Mouse (Mus musculus): ENCODE measurements around the gene Kcnt2. TPM values are rescaled to one million over a fixed set of nuclear protein-coding genes. Genes with fewer than 3 reads are reported as not detected.

Kcnt2 gene
- polyA plus RNA-seq, 1 experiment from 2014 or later: 2.4 TPM

DNA sequence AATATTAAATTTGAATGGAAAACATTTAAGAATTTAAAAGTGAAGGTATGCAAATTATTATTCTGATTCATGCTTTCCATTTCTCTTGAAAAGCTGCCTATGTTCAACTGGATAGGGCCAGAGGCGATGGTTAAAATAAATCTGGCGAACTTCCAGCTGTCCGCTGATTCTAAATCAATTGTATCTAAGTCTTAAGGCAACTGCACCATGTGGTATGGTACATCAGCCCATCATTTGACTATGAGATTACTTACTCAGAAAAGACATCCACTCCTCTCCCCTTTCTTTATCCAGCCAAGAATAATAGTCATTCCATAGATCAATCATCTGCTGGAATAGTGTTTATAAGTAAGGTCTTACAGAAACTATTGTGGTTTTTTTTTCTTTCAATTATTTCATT lies 205.5 kb downstream of the Kcnt2 start:
- 70% methylated on average over 3 of the region's 3 CpGs for WGBS

DNA sequence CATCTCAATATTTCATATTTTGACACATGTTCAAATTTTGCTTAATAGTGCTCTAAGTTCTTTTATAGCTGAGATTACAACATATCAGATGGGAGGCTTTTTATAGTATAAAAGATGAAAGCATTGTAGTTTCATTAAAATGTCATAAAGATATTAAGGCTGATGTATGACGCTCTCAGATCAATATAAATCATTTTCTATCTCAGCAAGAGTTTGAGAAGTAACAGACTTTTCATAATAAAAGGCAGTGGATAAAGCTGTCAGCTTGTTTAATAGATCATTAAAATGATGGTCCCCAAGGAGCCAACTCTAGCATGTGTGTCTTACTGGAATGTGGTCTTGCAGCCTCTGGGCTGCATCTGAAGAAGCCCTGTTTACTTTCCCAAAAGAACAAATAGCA lies 206.0 kb downstream of the Kcnt2 start:
- Histone ChIP-seq H3K4me1 (no peaks in the 10 kb centered on the region), H3K9me3 (no peaks in the 10 kb centered on the region), H3K27ac (no peak overlapping the region), H3K4me2 (no peak overlapping the region), H3K4me3 (no peak overlapping the region), H3K36me3 (no peaks in the 10 kb centered on the region), H3K27me3 (no peaks in the 10 kb centered on the region), H3K9ac (no peak overlapping the region)
- ATAC-seq (ENCODE audit: insufficient number of reproducible peaks, low FRiP score, low TSS enrichment, low read depth): no peak
- WGBS: 52% methylated on average over 1 of the region's 1 CpGs

More for the DNA sequence above, 205.5 kb downstream of the Kcnt2 start:
- Histone ChIP-seq H3K27ac (no peak overlapping the region), H3K4me2 (no peak overlapping the region), H3K36me3 (no peaks in the 10 kb centered on the region), H3K4me1 (no peaks in the 10 kb centered on the region), H3K4me3 (no peak overlapping the region), H3K9ac (no peak overlapping the region), H3K27me3 (no peaks in the 10 kb centered on the region), H3K9me3 (no peaks in the 10 kb centered on the region)
- no peak for ATAC-seq (ENCODE audit: insufficient number of reproducible peaks, low FRiP score, low TSS enrichment, low read depth)

DNA sequence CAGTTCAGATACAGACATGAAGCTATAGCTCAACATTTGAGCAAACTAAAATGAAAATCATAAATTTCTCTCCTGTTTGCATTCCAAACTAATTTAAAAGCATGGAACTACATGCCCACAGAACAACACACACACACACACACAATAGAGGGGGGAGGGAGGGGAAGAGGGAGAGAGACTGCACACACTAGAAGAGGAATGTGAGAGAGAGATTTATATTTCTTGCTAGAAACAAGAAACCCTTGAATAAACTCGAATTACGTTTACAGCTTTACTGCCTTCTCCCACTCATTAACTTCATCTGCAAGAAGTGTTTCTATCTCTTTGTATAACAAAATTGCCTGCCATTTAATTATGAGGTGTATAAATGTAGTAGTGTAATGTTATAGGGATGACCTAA lies 209.9 kb downstream of the Kcnt2 start:
- no peak overlapping the region for H3K27ac ChIP-seq
- H3K4me1 ChIP-seq: no peaks in the 10 kb centered on the region
- no peak overlapping the region for H3K4me3 ChIP-seq
- WGBS: 23% methylated on average over 2 of the region's 2 CpGs
- no peaks in the 10 kb centered on the region for H3K27me3 ChIP-seq
- no peaks in the 10 kb centered on the region for H3K9me3 ChIP-seq
- H3K36me3 ChIP-seq: no peaks in the 10 kb centered on the region
- no peak overlapping the region for H3K9ac ChIP-seq
- no peak overlapping the region for H3K4me2 ChIP-seq
- ATAC-seq (ENCODE audit: insufficient number of reproducible peaks, low FRiP score, low TSS enrichment, low read depth): no peak

DNA sequence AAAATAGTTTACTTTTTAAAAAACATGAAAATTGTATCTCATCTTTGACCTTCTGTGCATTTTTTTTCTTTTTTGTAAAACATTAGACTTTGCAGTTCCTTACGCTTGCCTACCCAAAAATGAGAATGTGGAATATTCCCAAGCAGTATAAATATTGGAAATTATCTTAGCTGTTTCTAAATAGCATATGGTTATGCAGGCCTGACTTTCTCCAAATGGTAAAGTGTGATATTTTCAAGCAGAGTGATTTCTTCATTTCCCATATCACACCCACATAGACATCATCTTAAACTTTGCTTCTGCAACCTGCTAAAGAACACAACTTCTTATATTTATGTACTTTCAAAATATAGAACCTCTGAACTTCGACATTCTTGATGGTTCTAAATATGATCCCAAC lies 210.9 kb downstream of the Kcnt2 start:
- WGBS: 83% methylated on average over 2 of the region's 2 CpGs
- Histone ChIP-seq H3K27me3 (no peaks in the 10 kb centered on the region), H3K9me3 (no peaks in the 10 kb centered on the region), H3K36me3 (no peaks in the 10 kb centered on the region), H3K9ac (no peak overlapping the region), H3K4me3 (no peak overlapping the region), H3K27ac (no peak overlapping the region), H3K4me1 (no peaks in the 10 kb centered on the region), H3K4me2 (no peak overlapping the region)
- no peak for ATAC-seq (ENCODE audit: insufficient number of reproducible peaks, low FRiP score, low TSS enrichment, low read depth)

DNA sequence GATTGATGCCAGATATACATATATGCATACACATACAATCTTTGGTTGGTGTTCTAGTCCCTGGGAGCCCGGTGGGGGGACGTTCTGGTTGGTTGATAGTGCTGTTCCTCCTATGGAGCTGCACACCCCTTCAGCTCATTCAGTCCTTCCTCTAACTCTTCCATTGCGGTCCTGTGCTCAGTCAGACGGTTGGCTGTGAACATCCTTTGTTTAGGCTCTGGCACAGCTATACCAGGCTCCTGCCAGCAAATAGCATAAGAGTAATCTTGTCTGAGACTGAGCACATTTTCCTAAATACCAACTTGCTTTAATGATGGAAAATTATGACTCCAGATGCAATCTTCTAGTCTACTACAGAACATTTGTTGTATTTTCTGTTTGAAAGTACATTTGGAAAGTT lies 222.4 kb downstream of the Kcnt2 start:
- H3K4me3 ChIP-seq: no peak overlapping the region
- H3K9ac ChIP-seq: no peak overlapping the region
- H3K36me3 ChIP-seq: no peaks in the 10 kb centered on the region
- no peaks in the 10 kb centered on the region for H3K9me3 ChIP-seq
- H3K4me1 ChIP-seq: no peaks in the 10 kb centered on the region
- no peak for ATAC-seq (ENCODE audit: insufficient number of reproducible peaks, low FRiP score, low TSS enrichment, low read depth)
- 76% methylated on average over 4 of the region's 4 CpGs for whole genome bisulfite sequencing
- no peak overlapping the region for H3K4me2 ChIP-seq
- H3K27ac ChIP-seq: no peak overlapping the region
- H3K27me3 ChIP-seq: no peaks in the 10 kb centered on the region

DNA sequence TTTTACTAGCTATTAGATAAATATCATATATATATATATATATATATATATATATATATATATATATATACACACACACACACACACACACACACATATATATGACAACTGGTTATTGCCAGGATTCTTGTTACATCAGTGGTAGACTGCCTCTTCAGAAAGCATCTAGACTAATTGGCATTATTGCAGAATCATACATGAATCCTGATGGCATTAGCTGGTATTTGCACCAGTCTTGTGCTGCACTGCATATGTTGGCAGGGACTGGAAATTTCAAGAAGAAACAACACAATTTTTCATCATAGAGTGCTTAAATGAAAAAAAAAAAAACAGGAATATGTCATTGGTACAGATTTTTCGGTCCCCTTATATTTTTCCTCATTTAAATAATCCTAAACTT lies 223.6 kb downstream of the Kcnt2 start:
- Histone ChIP-seq H3K36me3 (no peaks in the 10 kb centered on the region), H3K27ac (no peak overlapping the region), H3K4me1 (no peaks in the 10 kb centered on the region), H3K4me2 (no peak overlapping the region), H3K27me3 (no peaks in the 10 kb centered on the region), H3K9ac (no peak overlapping the region), H3K9me3 (no peaks in the 10 kb centered on the region), H3K4me3 (no peak overlapping the region)
- 90% methylated on average over 1 of the region's 1 CpGs for WGBS
- ATAC-seq (ENCODE audit: insufficient number of reproducible peaks, low FRiP score, low TSS enrichment, low read depth): no peak

DNA sequence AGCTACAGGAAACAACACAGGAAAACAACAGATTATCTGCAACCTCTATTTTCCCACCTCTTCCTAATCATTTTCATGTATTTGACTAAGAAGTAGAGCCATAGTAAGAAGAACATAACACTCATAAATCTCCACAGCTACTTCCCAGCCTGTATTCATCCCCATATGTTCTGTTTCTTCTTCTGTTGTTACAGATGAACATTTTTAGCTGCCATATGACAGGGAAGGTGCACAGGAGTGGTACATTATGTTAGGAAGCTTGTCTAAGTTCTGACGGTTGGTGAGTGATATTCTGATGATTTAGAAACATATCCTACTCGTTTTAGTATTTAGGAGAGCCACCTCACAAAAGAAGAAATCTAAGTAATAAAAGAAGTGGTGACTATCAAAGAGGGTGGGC lies 231.0 kb downstream of the Kcnt2 start:
- Histone ChIP-seq H3K9ac (no peak overlapping the region), H3K27me3 (no peaks in the 10 kb centered on the region), H3K9me3 (no peaks in the 10 kb centered on the region), H3K4me2 (no peak overlapping the region), H3K27ac (no peak overlapping the region), H3K36me3 (no peaks in the 10 kb centered on the region), H3K4me3 (no peak overlapping the region), H3K4me1 (no peaks in the 10 kb centered on the region)
- WGBS: 66% methylated on average over 2 of the region's 2 CpGs
- no peak for ATAC-seq (ENCODE audit: insufficient number of reproducible peaks, low FRiP score, low TSS enrichment, low read depth)

DNA sequence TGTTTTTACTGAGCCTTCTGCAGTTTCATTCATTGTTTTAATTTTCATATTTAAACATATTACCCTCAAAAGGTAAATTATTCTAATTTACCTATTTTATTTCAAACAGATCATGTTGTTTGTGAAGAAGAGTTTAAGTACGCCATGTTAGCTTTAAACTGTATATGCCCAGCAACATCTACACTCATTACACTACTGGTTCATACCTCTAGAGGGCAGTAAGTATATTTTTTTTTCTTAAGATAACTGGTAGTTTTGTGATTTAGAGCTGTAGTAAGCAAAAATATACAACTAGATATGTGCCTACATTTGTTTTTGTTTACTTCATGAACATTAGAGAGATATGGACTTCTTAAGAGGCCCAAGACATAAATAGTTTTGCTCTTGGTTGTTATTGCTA lies 238.1 kb downstream of the Kcnt2 start:
- Histone ChIP-seq H3K4me2 (no peak overlapping the region), H3K4me3 (no peak overlapping the region), H3K27ac (no peak overlapping the region), H3K36me3 (no peaks in the 10 kb centered on the region), H3K9me3 (no peaks in the 10 kb centered on the region), H3K27me3 (no peaks in the 10 kb centered on the region), H3K4me1 (no peaks in the 10 kb centered on the region), H3K9ac (no peak overlapping the region)
- WGBS: 84% methylated on average over 1 of the region's 1 CpGs
- no peak for ATAC-seq (ENCODE audit: insufficient number of reproducible peaks, low FRiP score, low TSS enrichment, low read depth)

DNA sequence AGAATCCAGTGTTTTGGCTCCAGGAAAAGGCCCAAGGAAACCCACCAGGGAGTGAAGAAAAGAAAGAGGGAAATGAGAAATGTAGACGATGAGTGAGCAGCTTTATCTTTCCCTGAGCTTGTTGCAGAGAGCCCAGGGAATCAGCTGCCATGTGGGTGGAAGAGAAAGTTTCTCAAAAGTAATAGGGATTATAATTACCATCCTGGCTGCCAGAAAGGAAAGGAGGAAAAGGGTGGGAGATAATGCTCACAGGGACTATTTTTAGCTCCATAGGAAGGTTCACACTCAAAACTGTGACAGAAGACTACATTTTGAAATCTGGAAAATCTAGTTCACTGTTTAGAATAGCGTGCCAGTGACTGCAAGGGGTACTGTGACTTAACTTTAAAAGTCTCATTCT lies 243.9 kb downstream of the Kcnt2 start:
- Histone ChIP-seq H3K27ac (no peak overlapping the region), H3K9ac (no peak overlapping the region), H3K4me2 (no peak overlapping the region), H3K27me3 (no peaks in the 10 kb centered on the region), H3K36me3 (no peaks in the 10 kb centered on the region), H3K9me3 (no peaks in the 10 kb centered on the region), H3K4me3 (no peak overlapping the region), H3K4me1 (no peaks in the 10 kb centered on the region)
- WGBS: 61% methylated on average over 2 of the region's 2 CpGs
- ATAC-seq (ENCODE audit: insufficient number of reproducible peaks, low FRiP score, low TSS enrichment, low read depth): no peak

DNA sequence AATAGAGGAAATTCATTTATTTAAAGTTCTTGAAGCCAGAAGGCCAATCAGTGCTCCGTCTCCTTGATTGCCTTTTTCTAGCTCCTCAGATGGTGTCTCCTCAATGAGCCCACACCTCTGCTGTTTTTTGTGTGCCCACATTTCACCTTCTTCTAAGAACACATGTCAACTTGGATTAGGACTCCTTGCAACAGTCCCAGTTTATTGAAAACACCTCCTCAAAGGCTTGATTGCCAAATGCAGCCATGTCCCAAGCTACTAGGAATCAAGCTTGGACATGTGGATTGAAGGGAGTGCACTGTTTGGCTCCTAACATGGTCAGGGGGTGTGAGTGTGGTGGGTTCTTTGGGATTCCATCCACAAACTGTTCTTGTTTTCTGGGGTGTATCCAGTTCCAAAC lies 245.4 kb downstream of the Kcnt2 start:
- Histone ChIP-seq H3K4me3 (no peak overlapping the region), H3K4me2 (no peak overlapping the region), H3K36me3 (no peaks in the 10 kb centered on the region), H3K27ac (no peak overlapping the region), H3K9me3 (no peaks in the 10 kb centered on the region), H3K9ac (no peak overlapping the region), H3K27me3 (no peaks in the 10 kb centered on the region), H3K4me1 (no peaks in the 10 kb centered on the region)
- WGBS: 75% methylated on average over 1 of the region's 1 CpGs
- ATAC-seq (ENCODE audit: insufficient number of reproducible peaks, low FRiP score, low TSS enrichment, low read depth): no peak

DNA sequence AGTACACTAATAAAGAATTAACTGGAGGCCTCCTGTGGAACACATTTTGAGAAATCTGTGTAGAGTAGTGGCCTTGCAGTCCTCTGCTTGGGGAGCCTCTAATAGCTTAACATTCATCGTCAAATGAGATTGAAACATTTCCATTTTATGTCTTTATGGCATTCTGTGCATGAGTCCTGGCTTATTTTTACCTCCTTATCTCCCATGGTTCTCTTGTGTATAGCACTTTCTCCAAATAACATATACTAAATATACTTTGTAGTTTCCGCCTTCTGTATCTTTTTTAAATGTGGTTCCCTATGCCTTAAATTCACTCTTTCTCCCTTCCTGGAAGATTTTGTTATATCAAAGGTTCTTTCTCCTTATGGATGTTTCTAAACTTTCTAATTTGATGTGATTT lies 246.3 kb downstream of the Kcnt2 start:
- H3K27me3 ChIP-seq: no peaks in the 10 kb centered on the region
- no peaks in the 10 kb centered on the region for H3K9me3 ChIP-seq
- no peaks in the 10 kb centered on the region for H3K4me1 ChIP-seq
- no peak overlapping the region for H3K9ac ChIP-seq
- H3K4me3 ChIP-seq: no peak overlapping the region
- H3K4me2 ChIP-seq: no peak overlapping the region
- no peak for ATAC-seq (ENCODE audit: insufficient number of reproducible peaks, low FRiP score, low TSS enrichment, low read depth)
- no peaks in the 10 kb centered on the region for H3K36me3 ChIP-seq
- 73% methylated on average over 2 of the region's 2 CpGs for WGBS
- H3K27ac ChIP-seq: no peak overlapping the region

DNA sequence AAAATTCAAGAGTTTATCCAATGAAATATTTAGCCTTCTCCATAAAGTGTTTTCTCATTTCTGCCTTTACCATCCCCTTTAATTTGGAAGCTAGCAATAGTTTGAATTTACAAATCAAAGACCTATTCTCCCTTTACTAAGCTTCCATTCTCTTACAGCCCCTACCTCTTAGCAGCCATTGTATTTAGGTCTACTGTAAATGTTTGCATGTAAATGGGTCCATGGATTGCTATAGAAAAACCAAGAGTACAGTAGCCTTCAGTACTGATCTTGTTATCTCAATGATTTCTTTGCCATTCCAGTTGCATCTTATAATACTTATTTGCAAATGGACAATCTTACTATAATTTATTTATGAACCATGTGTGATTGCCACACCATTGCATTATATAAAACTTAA lies 267.5 kb downstream of the Kcnt2 start:
- H3K9ac ChIP-seq: no peak overlapping the region
- H3K27ac ChIP-seq: no peak overlapping the region
- no peaks in the 10 kb centered on the region for H3K36me3 ChIP-seq
- no peak overlapping the region for H3K4me3 ChIP-seq
- no peaks in the 10 kb centered on the region for H3K4me1 ChIP-seq
- no peaks in the 10 kb centered on the region for H3K27me3 ChIP-seq
- ATAC-seq (ENCODE audit: insufficient number of reproducible peaks, low FRiP score, low TSS enrichment, low read depth): no peak
- no peak overlapping the region for H3K4me2 ChIP-seq
- no peaks in the 10 kb centered on the region for H3K9me3 ChIP-seq

DNA sequence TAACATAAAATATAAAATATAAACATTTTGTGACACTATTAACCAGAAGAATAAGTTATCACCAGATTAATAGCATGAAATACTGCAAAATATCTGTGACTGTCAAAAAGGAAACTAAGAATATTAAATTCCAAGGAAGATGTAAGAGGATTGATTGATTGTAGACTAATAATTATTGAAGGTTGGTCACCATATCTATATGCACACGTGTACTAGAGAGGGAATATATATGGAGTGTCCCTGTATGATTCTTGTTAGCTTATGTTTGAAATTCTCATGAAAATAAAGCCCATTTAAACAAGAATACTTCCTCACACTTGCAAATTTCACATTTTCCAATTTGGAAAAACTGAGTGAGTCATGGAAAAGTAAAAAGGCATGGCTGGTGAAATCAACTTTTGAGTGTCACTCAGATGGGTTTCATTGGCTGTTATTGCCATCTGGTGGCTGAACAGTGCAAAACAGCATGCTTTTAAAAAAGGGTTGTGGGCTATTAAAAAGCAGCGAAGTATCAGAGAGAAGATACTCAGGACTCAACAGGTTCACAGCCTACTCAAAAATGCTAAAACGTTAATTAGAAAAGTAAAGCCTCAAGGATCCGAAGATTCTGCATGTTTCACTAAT lies 285.4 kb downstream of the Kcnt2 start:
- H3K4me3 ChIP-seq: no peak overlapping the region
- H3K9me3 ChIP-seq: no peaks in the 10 kb centered on the region
- H3K27me3 ChIP-seq: no peaks in the 10 kb centered on the region
- H3K4me2 ChIP-seq: no peak overlapping the region
- H3K27ac ChIP-seq: no peak overlapping the region
- no peak for ATAC-seq (ENCODE audit: insufficient number of reproducible peaks, low FRiP score, low TSS enrichment, low read depth)
- 25% methylated on average over 4 of the region's 4 CpGs for WGBS
- no peaks in the 10 kb centered on the region for H3K4me1 ChIP-seq
- H3K9ac ChIP-seq: no peak overlapping the region
- H3K36me3 ChIP-seq: no peaks in the 10 kb centered on the region

Data from limb, embryonic 15.5 days (tissue).